Comparison of ENCODE assay signal across 8 mouse cellular contexts in the genomic region with DNA sequence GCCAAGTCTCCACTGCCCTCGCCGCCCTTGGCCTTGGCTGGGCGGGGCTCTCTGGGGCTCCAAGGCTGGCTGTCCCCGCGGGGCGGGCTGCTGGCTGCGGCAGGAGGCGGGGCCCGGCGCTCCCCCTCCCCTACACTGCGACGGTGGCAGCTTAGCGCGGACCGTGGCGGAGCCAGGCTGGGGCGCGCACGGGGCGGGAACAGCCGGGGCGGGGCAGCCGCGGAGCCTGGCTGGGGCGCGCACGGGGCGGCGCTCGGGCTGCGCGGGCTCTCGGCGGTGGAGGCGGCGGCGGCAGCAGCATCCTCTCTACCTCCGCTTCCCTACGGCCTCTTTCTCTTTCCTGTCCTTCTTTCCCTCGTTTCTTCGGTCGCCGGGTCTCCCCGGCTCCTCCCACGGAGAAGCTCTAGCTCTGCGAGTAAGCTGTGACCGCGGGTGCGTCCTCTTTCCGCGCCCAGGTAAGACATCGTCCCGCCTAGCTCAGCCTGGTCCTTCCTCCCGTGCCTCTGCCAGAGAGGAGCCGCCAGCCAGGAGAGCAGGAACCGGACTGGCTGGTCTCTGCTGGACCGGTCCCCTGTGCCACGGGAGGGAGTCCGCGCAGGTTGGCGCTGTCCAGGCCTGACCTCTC. TPM values are rescaled to one million over a fixed set of nuclear protein-coding genes. Genes with fewer than 3 reads are reported as not detected.
DNase-seq lines count a peak whose midpoint lies in the region; ATAC-seq and TF ChIP-seq lines count a peak whose summit lies in the region.

Map2 (plus strand) TSS at position 233 of the 625 bp plus-strand sequence.

- H3K4me3 ChIP-seq in cerebellum, adult 2 months (replicated peaks; ENCODE audit: insufficient read depth, low read depth, low read length), result peak within 1 kb of the TSS; percentile 95
- peak within 1 kb of the TSS; percentile 94 for H3K4me3 ChIP-seq in layer of hippocampus, adult 2 months
- peak within 1 kb of the TSS; percentile 88 for H3K4me3 ChIP-seq in olfactory bulb, adult 2 months (ENCODE audit: insufficient read depth, low read depth, low read length)

- peak; percentile 37 for DNase-seq in NIH3T3 (ENCODE audit: low read depth)
- peak; percentile 91 to 93 for DNase-seq in cerebellum, adult 2 months
- peak; percentile 73 for DNase-seq in heart, postnatal 4 days
- peak; percentile 87 to 88 for DNase-seq in layer of hippocampus, adult 2 months (ENCODE audit: low spot score in 2 of 2)
- peak; percentile 86 to 91 for DNase-seq in lung, adult 18-20 months
- peak; percentile 32 for DNase-seq in thymus, postnatal 14 days

- ATAC-seq in frontal cortex, adult (ENCODE audit: low TSS enrichment), result peak; percentile 91

- H3K27me3 ChIP-seq in cerebellum, adult 2 months (ENCODE audit: control insufficient read depth, insufficient read depth, low read length), result no peaks in the 10 kb centered on the region

- peak; percentile 64; the same call in 1 of the 2 replicates for TF ChIP-seq POLR2A in cerebellum, adult 2 months (IDR thresholded peaks at IDR 0.05; ENCODE audit: borderline replicate concordance, insufficient read depth, low read length)
- TF ChIP-seq POLR2A in olfactory bulb, adult 2 months (IDR thresholded peaks at IDR 0.05; ENCODE audit: insufficient read depth, low read depth, low read length), result peak; percentile 83

- no peaks in the 10 kb centered on the region; the same call in 1 of the 2 replicates for H3K4me1 ChIP-seq in cerebellum, adult 2 months (ENCODE audit: control insufficient read depth, insufficient read depth, low read length)
- peaks cover 5% of the 10 kb centered on the region; the same call in 1 of the 2 replicates for H3K4me1 ChIP-seq in olfactory bulb, adult 2 months (ENCODE audit: control insufficient read depth, insufficient read depth, low read length)

- H3K27ac ChIP-seq in cerebellum, adult 2 months (ENCODE audit: insufficient read depth, low read length), result peak within 1 kb of the TSS; percentile 80
- H3K27ac ChIP-seq in layer of hippocampus, adult 2 months, result peak within 1 kb of the TSS; percentile 86
- peak within 1 kb of the TSS; percentile 71 for H3K27ac ChIP-seq in olfactory bulb, adult 2 months (ENCODE audit: insufficient read depth, low read depth, low read length)

- under 1% methylated on average over 59 of the region's 61 CpGs for WGBS in cerebellum, adult 2 months
- WGBS in olfactory bulb, adult 2 months, result under 1% methylated on average over 60 of the region's 61 CpGs

- no peak for TF ChIP-seq CTCF in cerebellum, adult 2 months (IDR thresholded peaks at IDR 0.05; ENCODE audit: borderline replicate concordance, insufficient read depth, low read depth, low read length)
- no peak for TF ChIP-seq CTCF in layer of hippocampus, adult 2 months (conservative IDR thresholded peaks at IDR 0.05)
- TF ChIP-seq CTCF in olfactory bulb, adult 2 months (IDR thresholded peaks at IDR 0.05; ENCODE audit: insufficient read depth, low read depth, low read length), result no peak

RNA-seq across cellular contexts. Expression of gene Map2, which starts in this region (rescaled TPM):
- polyA plus RNA-seq in cerebellum, adult 2 months (2012; rRNA removed), result 259 TPM in 2 replicates
- 1 to 10 TPM; 4.7 to 5.6 TPM for total RNA-seq in heart, postnatal 4 days (2021)
- total RNA-seq in layer of hippocampus, adult 2 months (2021), result 1,000 to 10,000 TPM; 1,082 to 1,114 TPM
- 412 and 635 TPM in 2 replicates for polyA plus RNA-seq in olfactory bulb, adult 2 months (2012; ENCODE audit: insufficient read depth, insufficient read length, low replicate concordance, missing spikeins)

Comparison
In these comparisons a context has a peak if more than half of its experiments do, and no peak if none do; other contexts are left out.
1. Peak in every context shown above with its lines: DNase-seq, ATAC-seq, H3K4me3 ChIP-seq and H3K27ac ChIP-seq.
2. RNA of gene Map2 (total RNA-seq): 1,082 to 1,114 TPM in layer of hippocampus, adult 2 months; 4.7 to 5.6 TPM in heart, postnatal 4 days; every median in the first group is over 100 times any median in the second.
3. DNase-seq: peak in every context shown above with its lines; median percentile 92 in cerebellum, adult 2 months; 88 in lung, adult 18-20 months; 88 in layer of hippocampus, adult 2 months; 73 in heart, postnatal 4 days; 37 in NIH3T3; 32 in thymus, postnatal 14 days.